Mouse (Mus musculus) E14TG2a.4 (cell line): ENCODE measurements around the gene Lsm7.

ENCODE experiments used
- CTCF ChIP-seq: conservative IDR thresholded peaks from 2 replicates; pipeline ENCODE4 v1.5.1; 2014; ENCODE audit warnings: low read length
- NANOG ChIP-seq: IDR thresholded peaks from 2 replicates; pipeline ENCODE4 v1.6.1; 2014; ENCODE audit warnings: borderline replicate concordance, low read length, mixed read lengths
- POU5F1 ChIP-seq: IDR thresholded peaks from 2 replicates; pipeline ENCODE4 v1.6.1; 2014; ENCODE audit warnings: low read length, borderline replicate concordance

GRCm38 (mm10) chr10:80896581-80897485, 41.8 kb upstream of the Lsm7 start:
- TF ChIP-seq CTCF (no peak), NANOG (no peak), POU5F1 (no peak)
